Mouse (Mus musculus) kidney, adult 9 months (tissue): Measurements from ENCODE around the gene Nsmce1.

Source experiments
- DNase-seq: peaks from one replicate; pipeline ENCODE4 v3.0.0; 2022

Gene Nsmce1

DNA sequence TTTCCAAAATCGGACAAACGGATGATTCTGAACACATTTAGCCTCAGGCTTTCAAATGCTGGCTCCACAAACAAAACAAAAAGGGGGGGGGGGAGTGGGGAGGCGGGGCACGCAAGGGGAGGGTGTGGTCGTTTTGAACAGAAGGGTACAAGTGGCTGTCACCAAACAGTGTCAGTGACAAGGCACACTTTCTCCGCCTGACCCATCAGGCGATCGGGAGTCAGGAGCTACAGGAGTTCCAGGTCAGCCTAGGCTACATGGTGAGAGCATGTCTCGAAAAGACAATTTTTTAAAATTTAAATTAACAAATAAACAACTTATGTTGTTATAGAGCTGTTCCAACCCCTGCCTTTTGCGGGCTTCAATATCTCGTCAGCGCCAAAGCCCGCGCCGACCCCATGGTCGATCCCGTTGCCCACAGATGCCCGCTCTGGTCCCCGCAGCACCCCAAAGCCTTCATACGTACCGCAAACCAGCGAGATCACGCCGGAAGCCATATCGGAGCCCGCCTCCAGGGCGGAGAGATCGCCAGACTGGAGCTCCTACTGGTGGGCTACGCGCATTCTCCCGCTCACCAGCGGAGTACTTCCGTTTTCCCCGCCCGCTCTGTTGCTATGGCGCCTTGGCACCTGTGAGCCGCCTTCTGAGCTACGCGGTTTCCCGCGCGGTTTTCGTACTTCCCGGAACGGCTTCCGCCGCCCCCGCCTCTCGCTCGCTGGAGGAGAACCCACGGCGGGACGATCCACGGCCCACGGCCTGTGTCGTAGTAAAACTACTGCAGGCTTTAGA lies at the start of gene Nsmce1:
TSS of gene Nsmce1 (minus strand) at position 650 of the 789 bp plus-strand sequence.
- DNase-seq, result peak; percentile 96

DNA sequence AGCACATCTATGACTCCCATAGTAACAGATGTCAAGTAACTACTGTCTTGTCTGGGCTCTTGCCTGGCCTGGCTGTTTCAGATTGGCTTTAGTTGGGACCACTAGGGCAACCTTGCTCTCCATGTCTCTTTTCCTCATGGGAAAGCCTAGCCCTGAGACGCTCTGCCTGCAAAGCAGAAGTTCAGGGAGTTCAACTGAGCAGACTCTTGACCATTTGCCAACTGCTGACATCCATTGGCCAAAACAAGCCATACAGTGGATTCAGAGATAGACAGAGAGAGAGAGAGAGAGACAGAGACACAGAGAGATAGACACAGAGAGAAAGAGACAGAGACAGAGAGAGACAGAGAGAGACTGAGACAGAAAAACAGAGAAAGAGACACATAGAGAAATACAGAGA lies 49.6 kb upstream of the Nsmce1 start:
- no peak for DNase-seq

DNA sequence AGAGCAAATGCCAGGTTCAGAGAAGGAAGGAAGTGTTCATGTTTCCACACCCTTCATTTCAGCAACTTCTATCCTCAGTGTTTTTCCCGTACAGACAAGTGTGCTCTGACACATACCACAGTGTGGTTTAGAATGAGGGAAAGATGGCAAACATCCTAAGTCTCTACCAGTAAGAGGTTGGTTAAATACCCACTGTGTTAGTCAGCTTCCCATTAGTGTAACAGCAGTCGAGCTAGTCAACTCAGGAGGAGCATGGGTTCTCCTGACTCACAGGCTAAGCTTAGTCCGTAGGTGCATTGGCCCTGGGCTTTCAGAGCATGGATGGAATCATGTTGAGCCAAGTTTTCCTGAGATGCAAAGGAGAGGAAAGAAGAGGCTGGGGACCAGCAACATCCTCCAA lies 48.0 kb upstream of the Nsmce1 start:
- no peak for DNase-seq

DNA sequence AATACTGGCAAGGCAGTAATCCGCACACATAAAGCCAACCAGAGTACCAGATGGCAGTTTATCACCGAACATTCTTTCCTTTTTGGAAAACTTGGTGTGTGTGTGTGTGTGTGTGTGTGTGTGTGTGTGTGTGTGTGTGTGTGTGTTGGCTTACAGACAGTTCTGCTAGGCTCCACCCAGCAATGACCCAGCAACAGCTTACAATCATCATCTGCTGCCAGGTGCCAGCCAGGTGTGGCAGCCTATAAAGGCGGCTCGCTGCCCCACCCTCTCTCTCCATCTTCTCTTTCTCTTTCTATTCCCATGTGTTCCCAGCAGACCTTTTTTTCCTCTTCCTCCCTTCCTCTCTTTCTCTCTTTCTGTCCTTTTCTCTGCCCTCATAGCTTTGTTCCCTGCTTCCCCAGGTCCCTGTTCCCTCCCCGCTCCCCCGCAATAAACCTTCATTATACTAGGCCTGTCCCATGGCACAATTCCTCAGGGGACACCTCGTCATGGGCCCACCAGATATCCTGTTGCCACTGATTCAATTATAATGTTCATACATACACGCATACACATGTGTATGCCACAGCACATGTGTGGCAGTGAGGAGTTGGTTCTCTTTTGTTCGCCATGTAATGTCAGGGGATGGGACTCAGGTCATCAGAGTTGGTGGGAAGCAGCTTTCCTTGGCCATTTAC lies 36.6 kb upstream of the Nsmce1 start:
- no peak for DNase-seq

DNA sequence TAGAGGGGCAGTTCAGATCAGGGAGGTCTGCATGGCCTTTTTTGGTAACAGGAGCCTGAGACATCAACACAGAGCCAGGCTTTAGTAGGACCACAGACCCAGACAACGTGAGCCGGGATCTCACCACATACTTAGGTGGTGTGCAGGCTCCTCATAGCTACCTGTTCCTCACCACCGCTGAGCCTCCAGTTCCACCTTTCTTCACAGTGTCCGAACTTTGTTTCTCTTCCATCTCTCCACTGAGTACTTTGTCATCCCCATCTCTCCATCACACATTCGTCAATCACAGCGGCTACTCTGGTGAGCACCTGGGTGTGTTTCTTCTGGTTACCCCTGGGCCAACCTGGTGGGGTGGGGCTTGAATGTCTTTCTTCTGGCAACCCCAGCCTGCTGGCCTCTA lies 35.8 kb upstream of the Nsmce1 start:
- DNase-seq, result no peak

DNA sequence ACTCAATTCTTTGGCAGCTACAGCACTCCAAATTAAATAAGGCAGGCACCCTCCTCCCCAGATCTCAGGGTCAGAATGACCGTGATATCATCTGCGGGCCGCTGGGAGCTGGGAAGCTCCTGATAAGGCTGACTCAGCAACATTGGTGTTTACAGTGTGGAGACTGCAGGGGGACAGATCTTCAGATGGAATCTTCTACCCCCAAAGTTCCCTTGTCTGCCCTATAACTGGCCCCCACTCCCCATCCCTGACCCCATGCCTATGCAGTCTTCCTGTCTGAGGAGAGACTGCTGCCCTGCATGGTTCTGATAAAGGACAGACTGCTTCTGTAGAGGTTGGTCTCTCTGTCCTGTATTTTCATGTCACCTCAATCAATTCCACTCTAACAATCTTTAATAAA lies 31.7 kb upstream of the Nsmce1 start:
- no peak for DNase-seq

DNA sequence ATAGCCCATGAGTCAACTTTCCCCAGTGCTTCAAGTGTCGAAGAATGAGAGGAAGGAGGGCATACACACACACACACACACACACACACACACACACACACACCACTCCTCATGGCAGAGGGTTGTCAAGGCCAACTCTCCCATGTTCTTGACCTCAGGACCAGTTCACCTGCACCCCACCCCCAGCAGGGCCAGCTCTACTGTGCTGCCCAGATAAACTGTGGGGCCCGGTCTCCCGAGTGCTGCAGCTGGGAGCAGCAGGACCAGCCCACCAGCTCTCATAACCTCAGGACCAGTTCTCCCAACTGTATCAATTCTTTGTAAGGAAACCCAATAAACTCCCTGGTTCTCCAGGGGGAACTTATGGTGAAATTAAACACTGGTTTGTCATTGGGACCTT lies 28.3 kb upstream of the Nsmce1 start:
- no peak for DNase-seq

DNA sequence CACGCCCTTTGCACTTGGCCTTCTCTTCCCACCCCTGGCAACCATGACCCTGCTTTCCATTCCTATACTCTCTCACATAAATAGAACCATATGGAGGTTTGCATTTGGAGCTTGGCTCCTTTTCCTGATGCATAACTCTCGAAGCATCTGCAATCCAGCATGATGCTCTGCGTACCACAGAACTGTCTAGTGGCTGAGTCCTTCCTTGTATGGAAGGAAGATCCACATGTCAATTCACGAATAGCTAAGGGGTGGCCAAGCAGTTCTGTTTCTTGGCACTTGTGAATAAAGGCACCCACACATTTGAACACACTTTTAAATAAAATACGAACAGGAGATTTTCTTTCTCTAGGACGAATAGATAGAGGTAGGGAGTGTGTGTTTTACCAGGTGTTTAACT lies 26.1 kb upstream of the Nsmce1 start:
- DNase-seq, result no peak

DNA sequence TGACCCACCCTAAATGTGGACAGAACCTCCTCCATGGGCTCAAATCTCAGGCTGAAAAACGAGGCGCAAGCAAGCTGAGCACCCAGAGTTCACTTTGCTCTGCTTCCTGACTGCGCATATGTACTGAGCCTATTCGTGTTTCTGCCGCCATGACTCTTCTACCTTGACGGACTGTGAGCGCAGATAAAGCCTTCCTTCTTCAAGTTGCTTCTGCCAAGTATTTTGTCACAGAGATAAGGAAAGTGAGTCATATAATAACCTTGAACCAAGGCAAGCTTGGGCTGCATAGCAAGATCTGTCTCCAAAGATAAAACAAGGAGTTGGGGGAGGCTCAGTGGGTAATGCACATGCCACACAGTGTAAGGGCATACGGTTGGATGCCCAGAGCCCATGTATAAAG lies 25.3 kb upstream of the Nsmce1 start:
- DNase-seq, result no peak

DNA sequence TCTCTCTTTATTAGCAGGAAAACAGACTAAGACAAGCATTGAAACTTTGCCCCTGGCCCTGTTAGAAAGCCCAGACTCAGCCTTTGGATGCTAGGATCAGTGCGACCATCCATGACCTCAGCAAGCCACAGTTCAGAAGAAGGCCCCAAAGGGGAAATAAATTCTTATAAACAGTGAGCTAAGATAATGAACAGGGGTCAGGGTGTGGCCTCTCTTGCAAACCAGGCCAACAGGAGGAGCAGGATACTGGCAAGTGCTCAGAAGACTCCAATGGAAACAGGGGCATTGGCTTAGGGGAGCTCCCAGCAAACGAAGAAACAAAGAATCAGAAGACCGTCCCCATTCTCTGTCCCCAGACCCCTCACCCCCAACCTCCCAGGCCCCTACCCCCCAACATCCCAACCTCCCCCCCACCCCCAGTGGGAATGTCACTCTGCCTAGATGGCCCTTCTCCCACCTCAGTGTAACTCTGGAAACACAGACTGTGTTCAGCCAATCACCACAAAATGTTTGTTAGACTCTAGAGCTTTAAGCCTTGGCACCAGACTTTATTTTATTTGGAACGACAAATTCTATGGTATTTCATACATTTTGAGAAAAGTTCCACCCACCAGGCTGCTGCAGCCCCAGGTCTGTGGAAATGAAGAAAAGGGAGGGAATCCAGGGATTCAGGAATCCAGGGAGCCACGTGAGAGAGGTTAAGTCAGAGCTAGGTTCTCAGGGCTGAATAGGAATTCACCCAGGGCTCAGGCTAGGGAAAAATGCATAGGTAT lies 23.9 kb upstream of the Nsmce1 start:
- no peak for DNase-seq

DNA sequence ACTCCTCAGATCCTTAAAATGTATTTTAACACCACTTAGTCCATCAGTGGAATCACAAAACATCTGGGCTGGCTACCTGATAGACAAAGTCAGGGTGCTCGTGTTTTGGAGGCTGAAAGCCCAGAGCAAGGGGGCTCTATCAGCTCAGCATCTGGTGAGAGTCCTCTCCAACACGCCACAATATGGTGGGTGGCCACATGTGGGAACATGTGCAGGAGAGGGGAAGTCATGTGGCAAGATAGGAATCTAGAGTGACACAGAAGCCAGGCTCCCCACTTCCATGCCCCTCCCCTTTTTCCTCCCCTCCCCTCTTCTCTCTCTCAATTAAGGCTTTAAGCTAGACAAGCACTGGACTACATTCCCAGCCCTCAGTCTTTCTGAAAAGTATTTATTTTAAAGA lies 20.5 kb upstream of the Nsmce1 start:
- no peak for DNase-seq

DNA sequence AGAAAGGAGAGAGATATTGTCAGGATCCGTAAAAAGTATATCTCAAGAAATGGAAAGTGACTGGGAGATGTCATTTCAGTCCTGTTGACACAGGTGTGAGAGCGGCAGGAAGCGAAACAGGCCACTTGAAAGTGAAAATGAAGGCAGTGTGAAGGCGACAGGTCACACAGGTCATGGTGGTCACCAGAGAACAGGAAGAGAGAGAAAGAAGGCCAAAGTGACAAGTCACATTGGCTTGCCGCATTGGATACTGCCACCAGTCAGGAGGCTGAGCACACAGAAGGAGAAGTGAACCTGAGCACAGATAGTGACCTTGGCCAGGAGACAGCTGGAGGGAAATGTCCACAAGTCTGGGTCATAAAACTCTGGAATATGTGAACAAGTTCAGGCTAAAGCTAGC lies 20.0 kb upstream of the Nsmce1 start:
- no peak for DNase-seq

DNA sequence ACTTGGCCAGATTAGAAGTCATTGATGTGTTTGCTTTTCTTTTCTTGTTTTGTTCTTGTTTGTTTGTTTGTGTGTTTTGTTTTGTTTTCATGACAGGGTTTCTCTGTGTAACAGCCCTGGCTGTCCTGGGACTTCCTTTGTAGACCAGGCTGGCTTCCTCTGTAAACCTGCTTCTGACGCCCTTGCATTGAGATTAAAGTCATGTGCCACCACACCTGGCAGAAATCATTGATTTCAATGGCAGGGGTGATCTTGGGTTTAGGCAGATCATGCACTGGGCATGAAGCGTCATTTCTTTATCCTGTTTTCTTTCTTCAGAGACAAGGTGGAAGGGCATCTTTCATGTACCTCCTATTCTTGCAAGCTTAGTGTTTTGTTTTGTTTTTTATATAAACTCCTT lies 15.9 kb upstream of the Nsmce1 start:
- no peak for DNase-seq

DNA sequence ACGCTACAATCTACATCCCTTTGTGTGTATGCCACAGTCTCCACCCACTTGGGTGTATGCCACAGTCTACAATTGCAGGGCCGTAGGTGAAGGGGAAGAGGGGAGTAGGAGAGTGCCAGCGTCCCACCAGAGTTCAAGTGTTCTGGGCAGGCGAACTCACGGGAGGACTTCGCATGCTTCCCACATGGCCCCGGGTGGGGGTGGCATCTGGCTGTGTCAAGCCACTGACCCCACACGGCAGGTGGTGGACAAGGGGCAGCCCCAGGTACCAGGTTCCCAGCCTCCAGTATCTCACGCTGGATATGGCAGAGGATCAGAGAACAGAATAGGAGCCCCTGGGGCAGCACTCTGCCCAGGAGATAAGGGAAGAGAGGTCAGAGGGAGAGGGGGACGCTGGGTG lies 14.2 kb upstream of the Nsmce1 start:
- no peak for DNase-seq

DNA sequence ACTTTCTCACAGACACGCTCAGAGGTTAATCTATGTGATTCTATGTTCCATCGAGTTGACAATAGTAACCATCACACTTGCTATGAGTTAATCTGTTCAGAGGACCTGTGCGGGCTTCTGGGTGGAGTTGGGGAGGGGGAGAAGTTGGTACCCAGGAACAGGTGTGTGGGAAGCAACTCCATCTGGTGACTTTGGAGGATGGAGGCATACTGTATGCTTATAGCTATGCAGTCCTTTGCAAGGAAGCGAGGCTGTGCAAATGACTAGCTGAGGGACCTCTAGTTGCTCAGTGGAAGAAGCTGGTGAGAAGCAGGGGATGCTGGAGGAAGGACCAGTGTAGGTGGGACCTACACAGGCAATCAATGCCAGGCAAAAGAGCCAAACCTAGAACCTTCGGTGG lies 13.2 kb upstream of the Nsmce1 start:
- no peak for DNase-seq

DNA sequence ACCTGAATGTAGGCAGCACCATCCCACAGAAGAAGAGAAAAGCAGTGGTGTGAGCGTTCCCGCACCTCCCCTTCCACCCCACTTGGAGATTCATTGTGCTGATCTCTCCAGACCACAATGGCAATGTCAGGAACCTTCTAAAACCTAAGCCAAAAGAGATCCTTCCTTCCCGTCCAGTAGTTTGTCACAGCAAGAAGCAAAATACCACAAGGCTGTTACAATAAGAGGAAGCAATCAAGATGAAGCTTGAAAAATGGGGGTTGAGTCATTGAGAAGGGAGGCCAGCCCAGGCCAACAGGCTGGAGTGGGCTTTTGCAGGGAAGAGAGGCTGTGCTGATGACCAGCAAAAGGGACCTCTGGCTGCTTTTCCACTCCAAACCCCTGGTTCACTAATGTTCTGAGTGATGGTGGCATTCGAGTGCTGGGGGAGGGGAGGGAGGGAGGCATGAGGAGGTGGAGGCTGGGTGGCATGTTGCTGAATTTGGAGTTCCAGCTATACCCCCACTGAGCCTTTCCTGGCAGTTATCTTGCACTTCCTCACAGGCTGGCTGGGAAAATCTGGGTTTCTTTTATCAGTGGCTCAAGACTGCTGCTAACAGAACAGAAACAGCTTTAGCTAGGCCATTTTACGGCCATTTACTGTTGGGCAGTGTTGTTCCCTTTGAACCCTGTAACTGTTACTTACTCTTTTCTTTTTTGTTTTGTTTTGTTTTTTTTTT lies 12.1 kb upstream of the Nsmce1 start:
- DNase-seq, result no peak

DNA sequence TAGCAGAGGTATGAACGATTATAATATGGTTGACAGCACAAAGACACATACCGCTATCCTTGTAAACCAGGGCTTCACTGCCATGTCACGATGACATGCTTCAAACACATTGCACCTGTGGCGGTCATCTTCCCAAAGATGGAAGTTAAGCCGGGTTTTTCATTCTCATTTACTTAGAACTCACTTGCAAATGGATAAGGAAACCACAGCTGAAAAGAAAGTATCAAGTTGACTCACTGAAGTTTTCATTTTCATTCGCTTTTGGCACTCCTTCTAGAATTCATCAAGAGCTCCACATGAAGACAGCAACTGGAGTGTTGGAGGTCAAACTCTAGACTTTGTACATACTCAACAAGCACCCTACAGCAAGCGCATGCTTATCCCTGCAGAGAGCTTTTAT lies 9.5 kb upstream of the Nsmce1 start:
- no peak for DNase-seq

DNA sequence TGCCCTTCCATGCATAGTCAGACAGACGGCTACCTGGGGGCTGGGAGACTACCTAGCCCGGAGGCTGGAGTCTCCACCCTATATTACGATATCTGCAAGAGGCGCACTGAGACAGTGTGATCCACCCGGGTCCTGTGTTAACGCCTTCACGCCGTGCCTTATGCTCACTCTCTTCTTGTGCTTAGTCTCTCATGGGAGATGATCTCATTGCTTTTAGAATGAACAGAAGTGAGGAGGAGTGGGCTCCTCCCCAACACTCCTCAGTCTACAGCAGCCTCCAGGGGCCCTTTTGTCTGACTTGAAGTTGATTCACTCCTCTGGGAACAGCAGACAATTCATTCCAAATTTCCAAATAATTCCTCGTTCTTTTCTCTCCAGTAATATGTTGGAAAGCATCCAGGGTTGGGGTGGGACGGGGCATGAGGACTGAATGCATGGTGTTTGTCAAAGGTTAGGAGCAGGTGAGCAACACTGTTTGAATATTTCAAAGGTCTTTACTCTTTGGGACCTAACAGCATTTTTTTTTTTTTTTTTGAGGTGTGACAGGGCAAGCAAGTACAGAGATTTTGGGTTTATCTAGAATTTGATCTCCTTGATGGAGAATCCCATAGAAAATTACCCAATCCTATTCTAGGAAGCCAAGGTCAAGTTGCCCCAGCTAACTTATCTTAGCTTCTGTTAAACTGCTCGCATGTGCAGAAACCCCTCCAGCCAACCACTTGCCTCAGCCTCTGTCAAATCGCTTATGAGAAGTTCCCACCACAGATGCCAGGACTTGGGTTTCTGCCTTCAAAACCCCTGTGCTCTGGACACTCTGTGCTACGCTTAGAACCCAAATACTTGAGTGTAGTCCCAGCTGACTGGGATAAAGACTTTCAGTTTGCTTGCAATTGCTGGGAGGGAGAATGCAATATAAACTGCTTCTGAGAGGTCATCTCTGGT lies 8.8 kb upstream of the Nsmce1 start:
- no peak for DNase-seq

DNA sequence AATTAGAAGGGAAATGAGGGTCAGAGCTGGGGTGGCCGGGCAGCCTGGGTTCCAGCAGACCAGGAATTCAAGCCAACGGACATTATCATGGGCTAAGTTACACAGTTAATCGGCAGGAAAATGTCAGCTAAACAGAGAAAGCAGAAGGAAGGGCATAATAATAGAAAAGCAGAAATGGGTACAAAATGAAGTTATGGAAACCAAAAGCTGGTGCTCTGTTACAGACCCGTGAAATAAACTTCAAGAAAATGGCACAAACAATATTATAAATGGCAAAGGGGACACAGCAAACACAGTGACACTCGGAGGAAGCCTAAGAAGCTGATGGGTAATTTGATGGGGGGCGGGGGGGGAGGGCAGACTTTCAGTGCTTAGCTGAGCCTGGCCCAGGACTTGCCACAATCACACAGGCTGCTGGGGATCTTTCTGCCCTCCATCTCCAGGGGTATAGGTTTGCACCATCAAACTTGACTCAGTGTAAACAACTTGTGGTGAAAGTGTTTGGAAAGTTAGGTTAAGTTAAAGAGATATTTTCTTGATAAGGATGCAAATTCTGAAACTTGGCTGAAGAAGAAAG lies 4.6 kb upstream of the Nsmce1 start:
- no peak for DNase-seq

DNA sequence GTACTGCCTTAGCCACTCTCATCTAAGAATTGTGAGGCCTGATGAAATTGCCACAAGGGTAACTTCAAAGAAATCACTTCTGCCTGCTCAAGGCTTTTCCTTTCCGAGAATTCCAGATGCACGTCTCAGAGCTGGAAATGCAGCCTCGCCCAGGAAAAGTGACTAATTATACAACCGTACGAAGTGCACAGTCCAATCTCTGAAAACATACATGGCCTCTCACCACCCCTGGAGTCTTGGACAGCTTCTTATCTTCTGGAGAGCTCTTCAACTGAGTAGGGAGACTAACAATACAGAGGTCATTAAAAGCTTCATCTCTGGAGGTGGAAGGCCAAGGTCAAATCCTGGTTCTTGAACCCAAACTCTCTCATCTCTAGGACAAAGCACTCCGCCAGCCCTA lies 1.2 kb upstream of the Nsmce1 start:
- DNase-seq, result no peak

DNA sequence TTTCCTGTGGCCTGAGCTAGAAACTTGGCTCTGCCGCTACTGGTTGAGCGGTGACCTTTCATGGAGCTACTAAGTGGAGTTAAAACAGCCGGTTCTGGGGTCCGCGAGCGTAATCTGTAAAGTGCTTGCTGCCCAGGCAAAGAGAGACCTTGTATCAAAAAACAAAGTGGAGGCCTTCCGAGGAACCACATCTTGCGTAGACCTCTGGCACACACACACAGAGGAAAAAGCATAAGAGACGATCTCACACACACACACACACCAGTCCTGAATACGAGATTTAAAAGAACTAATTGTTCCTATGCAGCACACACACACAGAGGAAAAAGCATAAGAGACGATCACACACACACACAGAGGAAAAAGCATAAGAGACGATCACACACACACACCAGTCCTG lies 364 bp upstream of the Nsmce1 start:
- DNase-seq, result no peak

DNA sequence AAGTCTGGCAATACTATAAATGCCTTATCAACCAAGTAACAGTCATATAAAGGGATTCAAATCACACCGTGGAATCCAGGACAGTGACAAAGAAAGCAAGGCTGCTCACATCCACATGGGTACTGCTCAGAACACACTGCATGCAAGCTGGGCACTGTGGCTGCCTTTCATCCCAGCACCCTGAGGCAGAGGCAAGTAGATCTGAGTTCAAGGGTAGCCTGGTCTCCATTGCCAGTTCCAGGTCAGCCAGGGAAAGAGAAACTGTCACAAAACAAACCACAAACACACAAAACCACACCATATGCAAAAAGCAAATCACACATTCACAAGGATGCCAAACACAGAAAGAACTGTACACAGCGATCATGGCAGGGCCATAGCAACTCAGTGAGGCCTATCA lies 1.8 kb downstream of the Nsmce1 start:
- DNase-seq, result no peak
